Comparison of ENCODE assay signal across 24 mouse cellular contexts in genomic region chr4:137212846-137213245, GRCm38 (mm10).
"Had no signal": no experiment of that assay in that cellular context is flagged by ENCODE, and none has a peak within 500 bp of the region (broad histone marks: within the 10 kb centered on the region; RNA-seq: fewer than 3 reads in every experiment).

No protein-coding gene starts in this region.

- DNase-seq: gastrocnemius, adult 2 months; gastrocnemius, postnatal 10 days; gastrocnemius, postnatal 25 days; heart, postnatal 10 days; heart, postnatal 4 days; kidney, adult 2 months; kidney, adult 9 months; kidney, postnatal 14 days; liver had no signal

- H3K9me3 ChIP-seq: heart, embryonic 10.5 days; heart, embryonic 12.5 days; hindbrain, embryonic 10.5 days; hindbrain, embryonic 12.5 days; intestine, embryonic 15.5 days; limb, embryonic 10.5 days; limb, embryonic 12.5 days had no signal

- ATAC-seq: forebrain, embryonic 16.5 days; hindbrain, embryonic 16.5 days; inflammation-experienced regulatory T-cells, adult 6 months; intestine, postnatal 0 days had no signal

- H3K36me3 ChIP-seq: heart, embryonic 10.5 days; heart, embryonic 12.5 days; hindbrain, embryonic 10.5 days; hindbrain, embryonic 12.5 days; intestine, embryonic 15.5 days; limb, embryonic 10.5 days; limb, embryonic 12.5 days had no signal

- H3K9ac ChIP-seq: hindbrain, embryonic 12.5 days; hindbrain, embryonic 14.5 days; intestine, embryonic 15.5 days; limb, embryonic 12.5 days had no signal

- H3K4me3 ChIP-seq: gastrocnemius, adult 2 months; heart, embryonic 12.5 days; hindbrain, embryonic 10.5 days; hindbrain, embryonic 12.5 days; intestine, embryonic 15.5 days; layer of hippocampus, adult 2 months; left cerebral cortex, adult 2 months; limb, embryonic 10.5 days; limb, embryonic 12.5 days had no signal

- H3K4me2 ChIP-seq: hindbrain, embryonic 12.5 days; hindbrain, embryonic 14.5 days; intestine, embryonic 15.5 days; limb, embryonic 12.5 days; liver, embryonic 11.5 days had no signal

- H3K27ac ChIP-seq: gastrocnemius, adult 2 months; hindbrain, embryonic 10.5 days; hindbrain, embryonic 12.5 days; hindbrain, embryonic 14.5 days; intestine, embryonic 15.5 days; layer of hippocampus, adult 2 months; left cerebral cortex, adult 2 months; limb, embryonic 10.5 days; limb, embryonic 12.5 days had no signal

- H3K27me3 ChIP-seq: hindbrain, embryonic 12.5 days; intestine, embryonic 15.5 days; limb, embryonic 12.5 days had no signal
